Mouse (Mus musculus): Measurements from ENCODE around the gene Fam155a. TPM values are rescaled to one million over a fixed set of nuclear protein-coding genes. Genes with fewer than 3 reads are reported as not detected.

Fam155a gene
- polyA plus RNA-seq, 1 experiment from 2014 or later = 0.96 TPM

- 74% methylated on average over 4 of the region's 4 CpGs for WGBS
Observed at GRCm38 (mm10) chr8:9344136-9344535, 426.8 kb downstream of the Fam155a start.

GRCm38 (mm10) chr8:9342998-9343397 lies 428.0 kb downstream of the Fam155a start:
- no peak overlapping the region for H3K4me2 ChIP-seq (replicated peaks; ENCODE audit: low read depth)
- no peak overlapping the region for H3K4me3 ChIP-seq (ENCODE audit: low read depth, low read length)
- no peak overlapping the region for H3K9ac ChIP-seq (ENCODE audit: low read depth, low read length)
- no peak overlapping the region for H3K27ac ChIP-seq (ENCODE audit: low read depth, low read length)
- H3K9me3 ChIP-seq (ENCODE audit: control insufficient read depth) = no peaks in the 10 kb centered on the region
- H3K4me1 ChIP-seq (replicated peaks; ENCODE audit: control insufficient read depth, insufficient read depth, low read length) = no peaks in the 10 kb centered on the region
- H3K36me3 ChIP-seq (ENCODE audit: control insufficient read depth, insufficient read depth) = no peaks in the 10 kb centered on the region
- WGBS = 62% methylated on average over 9 of the region's 9 CpGs
- ATAC-seq = no peak
- no peak for TF ChIP-seq CTCF (IDR thresholded peaks at IDR 0.05; ENCODE audit: low read depth)
- no peaks in the 10 kb centered on the region for H3K27me3 ChIP-seq (replicated peaks; ENCODE audit: control insufficient read depth, insufficient read depth, low read length)

More at GRCm38 (mm10) chr8:9344136-9344535, 426.8 kb downstream of the Fam155a start:
- Histone ChIP-seq H3K9me3 (ENCODE audit: control insufficient read depth) (no peaks in the 10 kb centered on the region), H3K27me3 (replicated peaks; ENCODE audit: control insufficient read depth, insufficient read depth, low read length) (no peaks in the 10 kb centered on the region), H3K9ac (ENCODE audit: low read depth, low read length) (no peak overlapping the region), H3K4me2 (replicated peaks; ENCODE audit: low read depth) (no peak overlapping the region), H3K4me1 (replicated peaks; ENCODE audit: control insufficient read depth, insufficient read depth, low read length) (no peaks in the 10 kb centered on the region), H3K27ac (ENCODE audit: low read depth, low read length) (no peak overlapping the region), H3K4me3 (ENCODE audit: low read depth, low read length) (no peak overlapping the region), H3K36me3 (ENCODE audit: control insufficient read depth, insufficient read depth) (no peaks in the 10 kb centered on the region)
- no peak for ATAC-seq
- no peak for TF ChIP-seq CTCF (IDR thresholded peaks at IDR 0.05; ENCODE audit: low read depth)

- no peak overlapping the region for H3K4me2 ChIP-seq (replicated peaks; ENCODE audit: low read depth)
- 40% methylated on average over 9 of the region's 9 CpGs for WGBS
- no peak for ATAC-seq
Observed at GRCm38 (mm10) chr8:9342593-9342992, 428.4 kb downstream of the Fam155a start.

GRCm38 (mm10) chr8:9337905-9338304 lies 433.1 kb downstream of the Fam155a start:
- Histone ChIP-seq H3K9ac (ENCODE audit: low read depth, low read length) (no peak overlapping the region), H3K4me2 (replicated peaks; ENCODE audit: low read depth) (no peak overlapping the region), H3K27me3 (replicated peaks; ENCODE audit: control insufficient read depth, insufficient read depth, low read length) (no peaks in the 10 kb centered on the region), H3K27ac (ENCODE audit: low read depth, low read length) (no peak overlapping the region), H3K4me1 (replicated peaks; ENCODE audit: control insufficient read depth, insufficient read depth, low read length) (no peaks in the 10 kb centered on the region), H3K4me3 (ENCODE audit: low read depth, low read length) (no peak overlapping the region), H3K36me3 (ENCODE audit: control insufficient read depth, insufficient read depth) (no peaks in the 10 kb centered on the region), H3K9me3 (ENCODE audit: control insufficient read depth) (no peaks in the 10 kb centered on the region)
- WGBS = 87% methylated on average over 8 of the region's 8 CpGs
- TF ChIP-seq CTCF (IDR thresholded peaks at IDR 0.05; ENCODE audit: low read depth) = no peak
- ATAC-seq = no peak

More at GRCm38 (mm10) chr8:9342593-9342992, 428.4 kb downstream of the Fam155a start:
- Histone ChIP-seq H3K4me3 (ENCODE audit: low read depth, low read length) (no peak overlapping the region), H3K27ac (ENCODE audit: low read depth, low read length) (no peak overlapping the region), H3K27me3 (replicated peaks; ENCODE audit: control insufficient read depth, insufficient read depth, low read length) (no peaks in the 10 kb centered on the region), H3K9ac (ENCODE audit: low read depth, low read length) (no peak overlapping the region), H3K9me3 (ENCODE audit: control insufficient read depth) (no peaks in the 10 kb centered on the region), H3K4me1 (replicated peaks; ENCODE audit: control insufficient read depth, insufficient read depth, low read length) (no peaks in the 10 kb centered on the region), H3K36me3 (ENCODE audit: control insufficient read depth, insufficient read depth) (no peaks in the 10 kb centered on the region)
- TF ChIP-seq CTCF (IDR thresholded peaks at IDR 0.05; ENCODE audit: low read depth) = no peak

GRCm38 (mm10) chr8:9335933-9336303 lies 435.0 kb downstream of the Fam155a start:
- Histone ChIP-seq H3K36me3 (ENCODE audit: control insufficient read depth, insufficient read depth) (no peaks in the 10 kb centered on the region), H3K9ac (ENCODE audit: low read depth, low read length) (no peak overlapping the region), H3K4me1 (replicated peaks; ENCODE audit: control insufficient read depth, insufficient read depth, low read length) (no peaks in the 10 kb centered on the region), H3K4me3 (ENCODE audit: low read depth, low read length) (no peak overlapping the region), H3K9me3 (ENCODE audit: control insufficient read depth) (no peaks in the 10 kb centered on the region), H3K27ac (ENCODE audit: low read depth, low read length) (no peak overlapping the region), H3K4me2 (replicated peaks; ENCODE audit: low read depth) (no peak overlapping the region), H3K27me3 (replicated peaks; ENCODE audit: control insufficient read depth, insufficient read depth, low read length) (no peaks in the 10 kb centered on the region)
- no peak for ATAC-seq
- WGBS = 72% methylated on average over 6 of the region's 6 CpGs
- no peak for TF ChIP-seq CTCF (IDR thresholded peaks at IDR 0.05; ENCODE audit: low read depth)

GRCm38 (mm10) chr8:9335285-9335932 lies 435.6 kb downstream of the Fam155a start:
- no peak overlapping the region for H3K9ac ChIP-seq (ENCODE audit: low read depth, low read length)
- H3K4me3 ChIP-seq (ENCODE audit: low read depth, low read length) = no peak overlapping the region
- 62% methylated on average over 10 of the region's 10 CpGs for WGBS
- H3K9me3 ChIP-seq (ENCODE audit: control insufficient read depth) = no peaks in the 10 kb centered on the region
- H3K27ac ChIP-seq (ENCODE audit: low read depth, low read length) = no peak overlapping the region
- no peak for ATAC-seq
- no peaks in the 10 kb centered on the region for H3K27me3 ChIP-seq (replicated peaks; ENCODE audit: control insufficient read depth, insufficient read depth, low read length)
- no peak for TF ChIP-seq CTCF (IDR thresholded peaks at IDR 0.05; ENCODE audit: low read depth)
- H3K4me2 ChIP-seq (replicated peaks; ENCODE audit: low read depth) = no peak overlapping the region
- H3K4me1 ChIP-seq (replicated peaks; ENCODE audit: control insufficient read depth, insufficient read depth, low read length) = no peaks in the 10 kb centered on the region
- H3K36me3 ChIP-seq (ENCODE audit: control insufficient read depth, insufficient read depth) = no peaks in the 10 kb centered on the region

Measured in intestine, postnatal 0 days (tissue).